8 mouse cellular contexts compared by ENCODE assay signal in genomic region chr2:32315751-32316150, GRCm38 (mm10). TPM values are rescaled to one million over a fixed set of nuclear protein-coding genes. Genes with fewer than 3 reads are reported as not detected.
A peak's percentile ranks its signal among the peaks of the same experiment; 100 is the strongest.
DNase-seq lines count a peak whose midpoint lies in the region; ATAC-seq lines count a peak whose summit lies in the region.
"Had no signal": no experiment of that assay in that cellular context is flagged by ENCODE, and none has a peak within 500 bp of the region (broad histone marks: within the 10 kb centered on the region; RNA-seq: fewer than 3 reads in every experiment).

No protein-coding gene starts in this region.

- H3K4me2 ChIP-seq in midbrain, embryonic 12.5 days (replicated peaks), result no peak overlapping the region
- H3K4me2 ChIP-seq in midbrain, embryonic 15.5 days, result no peak overlapping the region
- H3K4me2 ChIP-seq in stomach, embryonic 16.5 days (ENCODE audit: low read depth, low read length), result peak overlapping the region; percentile 27; the same call in 1 of the 2 replicates

- H3K27me3 ChIP-seq in midbrain, embryonic 12.5 days, result peaks cover 76% of the 10 kb centered on the region
- no peaks in the 10 kb centered on the region for H3K27me3 ChIP-seq in midbrain, embryonic 15.5 days (replicated peaks)
- H3K27me3 ChIP-seq in stomach, embryonic 16.5 days (ENCODE audit: control insufficient read depth, insufficient read depth, low read length), result no peaks in the 10 kb centered on the region

- 10% methylated on average over 8 of the region's 8 CpGs for WGBS in midbrain, embryonic 12.5 days
- WGBS in midbrain, embryonic 15.5 days, result 21% methylated on average over 8 of the region's 8 CpGs
- WGBS in stomach, embryonic 16.5 days, result 10% methylated on average over 8 of the region's 8 CpGs

- H3K9me3 ChIP-seq in midbrain, embryonic 12.5 days, result no peaks in the 10 kb centered on the region
- no peaks in the 10 kb centered on the region for H3K9me3 ChIP-seq in midbrain, embryonic 15.5 days
- H3K9me3 ChIP-seq in stomach, embryonic 16.5 days (replicated peaks; ENCODE audit: control insufficient read depth, low read length), result no peaks in the 10 kb centered on the region

- no peak overlapping the region for H3K4me3 ChIP-seq in midbrain, embryonic 12.5 days
- H3K4me3 ChIP-seq in midbrain, embryonic 15.5 days, result no peak overlapping the region
- H3K4me3 ChIP-seq in stomach, embryonic 16.5 days (replicated peaks; ENCODE audit: low read length), result no peak overlapping the region; the same call in 1 of the 2 replicates

- H3K4me1 ChIP-seq in midbrain, embryonic 12.5 days, result peaks cover 54% of the 10 kb centered on the region
- H3K4me1 ChIP-seq in midbrain, embryonic 15.5 days, result peaks cover 29% of the 10 kb centered on the region
- H3K4me1 ChIP-seq in stomach, embryonic 16.5 days (ENCODE audit: control insufficient read depth, insufficient read depth, low read length), result peaks cover 58% of the 10 kb centered on the region

- ATAC-seq in midbrain, embryonic 12.5 days (ENCODE audit: low FRiP score, low read depth), result no peak
- ATAC-seq in midbrain, embryonic 15.5 days (replicated peaks), result no peak
- ATAC-seq in stomach, embryonic 16.5 days (ENCODE audit: insufficient read depth, low FRiP score), result peak; percentile 10; the same call in 1 of the 2 replicates

- peak; percentile 51 for DNase-seq in fibroblast of lung, adult 2 months (ENCODE audit: low read depth)
- peak; percentile 62 for DNase-seq in heart, postnatal 4 days
- no peak for DNase-seq in thymus, postnatal 10 days (ENCODE audit: low spot score in 2 of 2)
- no peak for DNase-seq in layer of hippocampus, adult 9-10 months (ENCODE audit: low spot score)

- no peak overlapping the region for H3K9ac ChIP-seq in midbrain, embryonic 12.5 days (replicated peaks)
- H3K9ac ChIP-seq in midbrain, embryonic 15.5 days, result no peak overlapping the region
- H3K9ac ChIP-seq in stomach, embryonic 16.5 days (ENCODE audit: low read length), result peak overlapping the region; percentile 52

- H3K36me3 ChIP-seq in midbrain, embryonic 12.5 days, result no peaks in the 10 kb centered on the region
- H3K36me3 ChIP-seq in midbrain, embryonic 15.5 days (replicated peaks), result peaks cover 15% of the 10 kb centered on the region
- no peaks in the 10 kb centered on the region for H3K36me3 ChIP-seq in stomach, embryonic 16.5 days (ENCODE audit: control insufficient read depth, insufficient read depth, low read length)

- 0 out of 2 replicates have a peak overlapping the region, but pooled peaks have one; percentile 39 for H3K27ac ChIP-seq in midbrain, embryonic 12.5 days (replicated peaks)
- no peak overlapping the region for H3K27ac ChIP-seq in midbrain, embryonic 15.5 days
- H3K27ac ChIP-seq in stomach, embryonic 16.5 days (ENCODE audit: low read length), result peak overlapping the region; percentile 98

RNA-seq across cellular contexts. Expression of gene Swi5, which starts 27.9 kb away (rescaled TPM):
- polyA plus RNA-seq in midbrain, embryonic 12.5 days (2016; fragmentation: Nextera tagmentation; extraction: Ambion mirVana), result 368 and 371 TPM in 2 replicates
- polyA plus RNA-seq in midbrain, embryonic 15.5 days (2015; fragmentation: Nextera tagmentation; extraction: Ambion mirVana), result 404 TPM in 2 replicates
- 100 to 1,000 TPM; 181 to 193 TPM for total RNA-seq in heart, postnatal 4 days (2021)
- polyA plus RNA-seq in stomach, embryonic 16.5 days (2015; fragmentation: Nextera tagmentation; extraction: Ambion mirVana), result 372 and 388 TPM in 2 replicates

RNA-seq across cellular contexts. Expression of gene Golga2, which starts 28.6 kb away (rescaled TPM):
- polyA plus RNA-seq in midbrain, embryonic 12.5 days (2016; fragmentation: Nextera tagmentation; extraction: Ambion mirVana), result 28.0 and 28.2 TPM in 2 replicates
- polyA plus RNA-seq in midbrain, embryonic 15.5 days (2015; fragmentation: Nextera tagmentation; extraction: Ambion mirVana), result 34.1 and 35.6 TPM in 2 replicates
- total RNA-seq in heart, postnatal 4 days (2021), result 10 to 100 TPM; 75.1 to 78.1 TPM
- 24.6 TPM in 2 replicates for polyA plus RNA-seq in stomach, embryonic 16.5 days (2015; fragmentation: Nextera tagmentation; extraction: Ambion mirVana)

RNA-seq across cellular contexts. Expression of gene Ciz1, which starts 36.4 kb away (rescaled TPM):
- 61.5 TPM in 2 replicates for polyA plus RNA-seq in midbrain, embryonic 12.5 days (2016; fragmentation: Nextera tagmentation; extraction: Ambion mirVana)
- 62.5 and 64.4 TPM in 2 replicates for polyA plus RNA-seq in midbrain, embryonic 15.5 days (2015; fragmentation: Nextera tagmentation; extraction: Ambion mirVana)
- 10 to 100 TPM; 34.5 to 48.3 TPM for total RNA-seq in heart, postnatal 4 days (2021)
- 41.9 and 45.4 TPM in 2 replicates for polyA plus RNA-seq in stomach, embryonic 16.5 days (2015; fragmentation: Nextera tagmentation; extraction: Ambion mirVana)

RNA-seq across cellular contexts. Expression of gene Dnm1, which starts 37.4 kb away (rescaled TPM):
- 26.3 and 30.5 TPM in 2 replicates for polyA plus RNA-seq in midbrain, embryonic 12.5 days (2016; fragmentation: Nextera tagmentation; extraction: Ambion mirVana)
- polyA plus RNA-seq in midbrain, embryonic 15.5 days (2015; fragmentation: Nextera tagmentation; extraction: Ambion mirVana), result 78.4 and 79.0 TPM in 2 replicates
- total RNA-seq in heart, postnatal 4 days (2021), result 1 to 10 TPM; 9.0 to 9.6 TPM
- 8.1 and 8.2 TPM in 2 replicates for polyA plus RNA-seq in stomach, embryonic 16.5 days (2015; fragmentation: Nextera tagmentation; extraction: Ambion mirVana)
- total RNA-seq: hematopoietic stem cell, adult 5-6 weeks had no signal

RNA-seq across cellular contexts. Expression of gene Uck1, which starts 55.8 kb away (rescaled TPM):
- polyA plus RNA-seq in midbrain, embryonic 12.5 days (2016; fragmentation: Nextera tagmentation; extraction: Ambion mirVana), result 74.4 and 79.6 TPM in 2 replicates
- 112 and 117 TPM in 2 replicates for polyA plus RNA-seq in midbrain, embryonic 15.5 days (2015; fragmentation: Nextera tagmentation; extraction: Ambion mirVana)
- total RNA-seq in heart, postnatal 4 days (2021), result 10 to 100 TPM; 25.3 to 29.7 TPM
- polyA plus RNA-seq in stomach, embryonic 16.5 days (2015; fragmentation: Nextera tagmentation; extraction: Ambion mirVana), result 53.4 and 59.7 TPM in 2 replicates

Comparison
In these comparisons a context has a peak if more than half of its experiments do, and no peak if none do; other contexts are left out.
1. DNase-seq: peak in fibroblast of lung, adult 2 months (single experiment) and heart, postnatal 4 days (single experiment); none in thymus, postnatal 10 days (0 of 2) and layer of hippocampus, adult 9-10 months (single experiment).